9 mouse cellular contexts compared by ENCODE assay signal in genomic region chr10:75632633-75633032, GRCm38 (mm10). TPM values are rescaled to one million over a fixed set of nuclear protein-coding genes. Genes with fewer than 3 reads are reported as not detected.
DNase-seq lines count a peak whose midpoint lies in the region; ATAC-seq and TF ChIP-seq lines count a peak whose summit lies in the region.
"Had no signal": no experiment of that assay in that cellular context is flagged by ENCODE, and none has a peak within 500 bp of the region (broad histone marks: within the 10 kb centered on the region; RNA-seq: fewer than 3 reads in every experiment).

No protein-coding gene starts in this region.

- intact Hi-C loops in heart, postnatal 25 days (cut with DNase I) = no loop called here

- 47% methylated on average over 5 of the region's 5 CpGs for WGBS in forebrain, postnatal 0 days
- WGBS in forebrain, embryonic 15.5 days = 66% methylated on average over 5 of the region's 5 CpGs
- WGBS in midbrain, postnatal 0 days = 40% methylated on average over 5 of the region's 5 CpGs
- 61% methylated on average over 5 of the region's 5 CpGs for WGBS in midbrain, embryonic 15.5 days

- H3K4me3 ChIP-seq in forebrain, postnatal 0 days (ENCODE audit: low read depth, low read length) = no peak overlapping the region
- H3K4me3 ChIP-seq in forebrain, embryonic 15.5 days = no peak overlapping the region
- H3K4me3 ChIP-seq in midbrain, postnatal 0 days (ENCODE audit: low read depth, low read length) = no peak overlapping the region
- no peak overlapping the region for H3K4me3 ChIP-seq in midbrain, embryonic 15.5 days
- H3K4me3 ChIP-seq: heart, embryonic 13.5 days had no signal

- peak; percentile 21 for DNase-seq in forebrain, postnatal 0 days
- DNase-seq in midbrain, postnatal 0 days (ENCODE audit: low spot score) = peak; percentile 40
- DNase-seq in heart, postnatal 25 days (ENCODE audit: low spot score) = peak; percentile 67
- DNase-seq in testis, postnatal 10 days (ENCODE audit: low spot score) = peak; percentile 58
- no peak for DNase-seq in layer of hippocampus, postnatal 36 days
- DNase-seq in thymus, postnatal 36 days = no peak

- no peak overlapping the region for H3K4me2 ChIP-seq in forebrain, postnatal 0 days (ENCODE audit: low read depth)
- H3K4me2 ChIP-seq in forebrain, embryonic 15.5 days (replicated peaks) = no peak overlapping the region
- no peak overlapping the region for H3K4me2 ChIP-seq in midbrain, postnatal 0 days (ENCODE audit: low read depth, low read length, poor library complexity, severe bottlenecking)
- H3K4me2 ChIP-seq in midbrain, embryonic 15.5 days = no peak overlapping the region
- H3K4me2 ChIP-seq: heart, embryonic 13.5 days had no signal

- 0 out of 2 replicates have a peak overlapping the region, but pooled peaks have one; percentile 29 for H3K27ac ChIP-seq in forebrain, postnatal 0 days (ENCODE audit: low read depth, low read length)
- no peak overlapping the region for H3K27ac ChIP-seq in forebrain, embryonic 15.5 days (replicated peaks)
- no peak overlapping the region for H3K27ac ChIP-seq in midbrain, postnatal 0 days (ENCODE audit: low read depth, low read length)
- H3K27ac ChIP-seq in midbrain, embryonic 15.5 days = no peak overlapping the region
- H3K27ac ChIP-seq: heart, embryonic 13.5 days had no signal

- no peaks in the 10 kb centered on the region for H3K4me1 ChIP-seq in forebrain, postnatal 0 days (ENCODE audit: insufficient read depth)
- H3K4me1 ChIP-seq in forebrain, embryonic 15.5 days = no peaks in the 10 kb centered on the region
- no peaks in the 10 kb centered on the region for H3K4me1 ChIP-seq in midbrain, postnatal 0 days (ENCODE audit: insufficient read depth, low read length)
- H3K4me1 ChIP-seq in midbrain, embryonic 15.5 days = no peaks in the 10 kb centered on the region

- no peaks in the 10 kb centered on the region for H3K27me3 ChIP-seq in forebrain, postnatal 0 days (ENCODE audit: insufficient read depth, low read length)
- no peaks in the 10 kb centered on the region for H3K27me3 ChIP-seq in forebrain, embryonic 15.5 days
- H3K27me3 ChIP-seq in midbrain, postnatal 0 days (ENCODE audit: insufficient read depth, low read length) = no peaks in the 10 kb centered on the region
- H3K27me3 ChIP-seq in midbrain, embryonic 15.5 days (replicated peaks) = no peaks in the 10 kb centered on the region
- H3K27me3 ChIP-seq: heart, embryonic 13.5 days had no signal

- H3K36me3 ChIP-seq in forebrain, postnatal 0 days (ENCODE audit: insufficient read depth) = no peaks in the 10 kb centered on the region
- H3K36me3 ChIP-seq in forebrain, embryonic 15.5 days = no peaks in the 10 kb centered on the region
- H3K36me3 ChIP-seq in midbrain, postnatal 0 days (ENCODE audit: insufficient read depth, low read length) = no peaks in the 10 kb centered on the region
- no peaks in the 10 kb centered on the region for H3K36me3 ChIP-seq in midbrain, embryonic 15.5 days (replicated peaks)
- H3K36me3 ChIP-seq: heart, embryonic 13.5 days had no signal

- ATAC-seq in forebrain, postnatal 0 days = peak; percentile 76
- no peak for ATAC-seq in forebrain, embryonic 15.5 days (replicated peaks)
- ATAC-seq in midbrain, postnatal 0 days (ENCODE audit: low FRiP score) = no peak
- ATAC-seq in midbrain, embryonic 15.5 days (replicated peaks) = no peak

- TF ChIP-seq CTCF in forebrain, postnatal 0 days (IDR thresholded peaks at IDR 0.05; ENCODE audit: low read depth) = no peak
- no peak for TF ChIP-seq CTCF in midbrain, postnatal 0 days (IDR thresholded peaks at IDR 0.05)

- H3K9ac ChIP-seq in forebrain, postnatal 0 days = no peak overlapping the region
- no peak overlapping the region for H3K9ac ChIP-seq in forebrain, embryonic 15.5 days (replicated peaks)
- no peak overlapping the region for H3K9ac ChIP-seq in midbrain, postnatal 0 days (replicated peaks; ENCODE audit: low read length, poor library complexity, severe bottlenecking)
- no peak overlapping the region for H3K9ac ChIP-seq in midbrain, embryonic 15.5 days
- H3K9ac ChIP-seq: heart, embryonic 13.5 days had no signal

- no peaks in the 10 kb centered on the region for H3K9me3 ChIP-seq in forebrain, postnatal 0 days (ENCODE audit: low read length)
- H3K9me3 ChIP-seq in forebrain, embryonic 15.5 days = no peaks in the 10 kb centered on the region
- H3K9me3 ChIP-seq in midbrain, postnatal 0 days (ENCODE audit: low read length) = no peaks in the 10 kb centered on the region
- no peaks in the 10 kb centered on the region for H3K9me3 ChIP-seq in midbrain, embryonic 15.5 days
- H3K9me3 ChIP-seq: heart, embryonic 13.5 days had no signal

RNA-seq across cellular contexts. Expression of gene Susd2, which starts 11.2 kb away (rescaled TPM):
- 2.2 and 2.6 TPM in 2 replicates for total RNA-seq in forebrain, postnatal 0 days (2014; rRNA removed)
- 2.2 TPM in 2 replicates for polyA plus RNA-seq in forebrain, postnatal 0 days (2015; fragmentation: Nextera tagmentation; extraction: Ambion mirVana)
- polyA plus RNA-seq in forebrain, embryonic 15.5 days (2015; fragmentation: Nextera tagmentation; extraction: Ambion mirVana) = 1.0 and 1.4 TPM in 2 replicates
- total RNA-seq in midbrain, postnatal 0 days (2014; rRNA removed) = 7.8 and 10.7 TPM in 2 replicates
- polyA plus RNA-seq in midbrain, postnatal 0 days (2015; fragmentation: Nextera tagmentation; extraction: Ambion mirVana) = 4.8 and 6.4 TPM in 2 replicates
- 3.0 and 4.1 TPM in 2 replicates for polyA plus RNA-seq in midbrain, embryonic 15.5 days (2015; fragmentation: Nextera tagmentation; extraction: Ambion mirVana)
- 1 to 10 TPM; 1.6 to 2.0 TPM for total RNA-seq in heart, postnatal 25 days (2021)
- 1 to 10 TPM; 1.5 to 1.9 TPM for total RNA-seq in layer of hippocampus, postnatal 36 days (2021)

RNA-seq across cellular contexts. Expression of gene Ggt5, which starts 43.5 kb away (rescaled TPM):
- 3.2 and 4.3 TPM in 2 replicates for total RNA-seq in forebrain, postnatal 0 days (2014; rRNA removed)
- polyA plus RNA-seq in forebrain, postnatal 0 days (2015; fragmentation: Nextera tagmentation; extraction: Ambion mirVana) = 1.5 and 2.6 TPM in 2 replicates
- 2.5 and 3.0 TPM in 2 replicates for polyA plus RNA-seq in forebrain, embryonic 15.5 days (2015; fragmentation: Nextera tagmentation; extraction: Ambion mirVana)
- total RNA-seq in midbrain, postnatal 0 days (2014; rRNA removed) = 5.8 and 9.1 TPM in 2 replicates
- polyA plus RNA-seq in midbrain, postnatal 0 days (2015; fragmentation: Nextera tagmentation; extraction: Ambion mirVana) = 1.3 and 2.4 TPM in 2 replicates
- 2.2 and 3.4 TPM in 2 replicates for polyA plus RNA-seq in midbrain, embryonic 15.5 days (2015; fragmentation: Nextera tagmentation; extraction: Ambion mirVana)
- 1 to 10 TPM; 5.3 to 6.9 TPM for total RNA-seq in heart, postnatal 25 days (2021)
- total RNA-seq in layer of hippocampus, postnatal 36 days (2021) = 1 to 10 TPM; 2.2 to 3.2 TPM

Comparison
In these comparisons a context has a peak if more than half of its experiments do, and no peak if none do; other contexts are left out.
1. DNase-seq: peak in forebrain, postnatal 0 days (single experiment), midbrain, postnatal 0 days (single experiment), heart, postnatal 25 days (single experiment) and testis, postnatal 10 days (single experiment); none in layer of hippocampus, postnatal 36 days (0 of 2) and thymus, postnatal 36 days (0 of 2).